Comparison of ENCODE assay signal across 8 mouse cellular contexts in the genomic region with DNA sequence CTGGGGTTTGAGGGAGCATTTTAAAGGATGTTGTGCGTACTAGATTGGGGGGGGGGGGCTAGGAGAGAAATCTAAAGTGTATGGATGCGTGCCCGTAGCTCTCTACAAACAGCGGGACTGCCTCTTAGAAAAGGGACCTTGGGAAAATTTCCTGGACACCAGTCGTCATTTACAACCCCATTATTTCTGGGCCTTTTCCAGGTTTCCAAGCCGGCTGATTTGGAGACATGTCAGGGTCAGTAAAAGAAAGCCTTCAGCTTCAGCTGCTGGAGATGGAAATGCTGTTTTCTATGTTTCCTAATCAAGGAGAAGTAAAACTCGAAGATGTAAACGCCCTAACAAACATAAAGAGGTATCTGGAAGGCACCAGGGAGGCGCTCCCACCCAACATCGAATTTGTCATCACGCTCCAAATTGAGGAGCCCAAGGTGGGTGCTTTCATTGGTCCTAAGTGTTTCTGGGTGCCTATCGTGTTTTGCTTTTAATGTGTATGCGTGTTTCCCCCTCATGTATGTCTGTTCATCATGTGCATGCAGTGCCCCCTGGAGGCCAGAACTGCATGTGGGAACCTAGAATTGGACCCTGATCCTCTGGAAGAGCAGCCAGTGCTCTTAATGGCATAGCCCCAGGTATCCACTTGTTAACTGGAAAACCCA. TPM values are rescaled to one million over a fixed set of nuclear protein-coding genes. Genes with fewer than 3 reads are reported as not detected.
DNase-seq lines count a peak whose midpoint lies in the region; ATAC-seq and TF ChIP-seq lines count a peak whose summit lies in the region.

No protein-coding gene starts in this region.

- peak; percentile 82 for TF ChIP-seq RAD21 in MEL (IDR thresholded peaks at IDR 0.05; ENCODE audit: low read depth, low read length)

- peaks cover 2% of the 10 kb centered on the region; the same call in 1 of the 2 replicates for H3K79me2 ChIP-seq in MEL (ENCODE audit: control insufficient read depth, insufficient read depth, low read length, poor library complexity)

- H3K4me2 ChIP-seq in lung, embryonic 15.5 days = peak overlapping the region; percentile 99

- TF ChIP-seq POLR2A in MEL (IDR thresholded peaks at IDR 0.05; ENCODE audit: control insufficient read depth in 1 of 2, insufficient read depth in 1 of 2, low read depth in 1 of 2, low read length in 2 of 2, poor library complexity in 1 of 2) = no peak
- no peak for TF ChIP-seq POLR2A in cerebellum, adult 2 months (IDR thresholded peaks at IDR 0.05; ENCODE audit: borderline replicate concordance, insufficient read depth, low read length)
- no peak for TF ChIP-seq POLR2A in olfactory bulb, adult 2 months (IDR thresholded peaks at IDR 0.05; ENCODE audit: insufficient read depth, low read depth, low read length)

- ATAC-seq in hematopoietic stem cell, adult 5-6 weeks (replicated peaks in 1 of 2; ENCODE audit: insufficient read depth in 1 of 2, low FRiP score in 2 of 2, low TSS enrichment in 1 of 2, low read depth in 1 of 2, poor library complexity in 2 of 2, severe bottlenecking in 2 of 2) = peak; percentile 69 to 75
- no peak for ATAC-seq in lung, embryonic 15.5 days (ENCODE audit: borderline replicate concordance, extremely low read depth, low FRiP score, low TSS enrichment)

- H3K36me3 ChIP-seq in MEL (ENCODE audit: control insufficient read depth in 1 of 2, insufficient read depth in 2 of 2, low read length in 2 of 2) = no peaks in the 10 kb centered on the region; a peak in 1 of 4 replicates
- peaks cover 9% of the 10 kb centered on the region; the same call in 1 of the 2 replicates for H3K36me3 ChIP-seq in lung, embryonic 15.5 days

- DNase-seq in MEL (ENCODE audit: low read depth, low spot score) = peak; percentile 90
- DNase-seq in cerebellum, adult 2 months = peak; percentile 73 to 79
- DNase-seq in forelimb bud, embryonic 11.5 days (ENCODE audit: low read depth, low spot score) = peak; percentile 79
- DNase-seq in layer of hippocampus, adult 8-10 months (ENCODE audit: low spot score in 2 of 2) = peak; percentile 77 to 84
- DNase-seq in thymus, adult 18-20 months = peak; percentile 65 to 74

- H3K9me3 ChIP-seq in MEL (replicated peaks; ENCODE audit: insufficient read depth, low read length) = no peaks in the 10 kb centered on the region
- H3K9me3 ChIP-seq in lung, embryonic 15.5 days = no peaks in the 10 kb centered on the region

- no peaks in the 10 kb centered on the region for H3K27me3 ChIP-seq in MEL (ENCODE audit: control insufficient read depth in 1 of 2, insufficient read depth in 2 of 2, low read length in 2 of 2)
- no peaks in the 10 kb centered on the region for H3K27me3 ChIP-seq in cerebellum, adult 2 months (ENCODE audit: control insufficient read depth, insufficient read depth, low read length)
- no peaks in the 10 kb centered on the region for H3K27me3 ChIP-seq in lung, embryonic 15.5 days

- H3K27ac ChIP-seq in MEL (ENCODE audit: control insufficient read depth, low read depth, low read length) = no peak overlapping the region
- no peak overlapping the region for H3K27ac ChIP-seq in cerebellum, adult 2 months (ENCODE audit: insufficient read depth, low read length)
- H3K27ac ChIP-seq in lung, embryonic 15.5 days = no peak overlapping the region
- H3K27ac ChIP-seq in olfactory bulb, adult 2 months (ENCODE audit: insufficient read depth, low read depth, low read length) = no peak overlapping the region

- TF ChIP-seq CTCF in MEL (IDR thresholded peaks at IDR 0.05 in 2 of 3, conservative IDR thresholded peaks at IDR 0.05 in 1 of 3; ENCODE audit: control insufficient read depth in 1 of 3, insufficient read depth in 1 of 3, low read depth in 2 of 3, low read length in 3 of 3, poor library complexity in 1 of 3, severe bottlenecking in 1 of 3) = peak; percentile 79 to 90 (median 81)
- peak; percentile 68; the same call in 1 of the 2 replicates for TF ChIP-seq CTCF in cerebellum, adult 2 months (IDR thresholded peaks at IDR 0.05; ENCODE audit: borderline replicate concordance, insufficient read depth, low read depth, low read length)
- TF ChIP-seq CTCF in olfactory bulb, adult 2 months (IDR thresholded peaks at IDR 0.05; ENCODE audit: insufficient read depth, low read depth, low read length) = no peak

- 7% methylated on average over 13 of the region's 13 CpGs for WGBS in cerebellum, adult 2 months
- WGBS in lung, embryonic 15.5 days = 8% methylated on average over 13 of the region's 13 CpGs
- WGBS in olfactory bulb, adult 2 months = 5% methylated on average over 13 of the region's 13 CpGs

- peaks cover 0 to 6% of the 10 kb centered on the region in 2 experiments; a peak in 2 of 4 replicates for H3K4me1 ChIP-seq in MEL (ENCODE audit: control insufficient read depth in 1 of 2, insufficient read depth in 2 of 2, low read length in 2 of 2)
- H3K4me1 ChIP-seq in cerebellum, adult 2 months (ENCODE audit: control insufficient read depth, insufficient read depth, low read length) = no peaks in the 10 kb centered on the region
- peaks cover 20% of the 10 kb centered on the region for H3K4me1 ChIP-seq in lung, embryonic 15.5 days
- peaks cover 8% of the 10 kb centered on the region for H3K4me1 ChIP-seq in olfactory bulb, adult 2 months (ENCODE audit: control insufficient read depth, insufficient read depth, low read length)

- no peak for TF ChIP-seq EP300 in MEL (IDR thresholded peaks at IDR 0.05; ENCODE audit: low read depth in 1 of 2, low read length in 2 of 2)

- peak overlapping the region; percentile 96 to 98 for H3K4me3 ChIP-seq in MEL (ENCODE audit: control insufficient read depth in 1 of 2, insufficient read depth in 1 of 2, low read depth in 2 of 2, low read length in 2 of 2)
- H3K4me3 ChIP-seq in cerebellum, adult 2 months (replicated peaks; ENCODE audit: insufficient read depth, low read depth, low read length) = peak overlapping the region; percentile 71
- peak overlapping the region; percentile 74 for H3K4me3 ChIP-seq in lung, embryonic 15.5 days
- peak overlapping the region; percentile 97 for H3K4me3 ChIP-seq in olfactory bulb, adult 2 months (ENCODE audit: insufficient read depth, low read depth, low read length)

- peak overlapping the region; percentile 76 for H3K9ac ChIP-seq in MEL (ENCODE audit: control insufficient read depth, low read depth, low read length, poor library complexity, severe bottlenecking)
- peak overlapping the region; percentile 39; the same call in 1 of the 2 replicates for H3K9ac ChIP-seq in lung, embryonic 15.5 days

TF ChIP-seq in MEL, 35 proteins besides CTCF, POLR2A, EP300 and RAD21 (continues in another document):
- TF ChIP-seq POLR2AphosphoS5 (IDR thresholded peaks at IDR 0.05; ENCODE audit: borderline replicate concordance, low read depth, low read length) (no peak), MYB (IDR thresholded peaks at IDR 0.05; ENCODE audit: low read depth, low read length) (no peak), ZNF384 (IDR thresholded peaks at IDR 0.05; ENCODE audit: low read depth, low read length) (no peak), BHLHE40 (IDR thresholded peaks at IDR 0.05; ENCODE audit: borderline replicate concordance, low read depth, low read length) (0 out of 2 replicates have a peak, but pooled peaks have one; percentile 5), NELFE (IDR thresholded peaks at IDR 0.05; ENCODE audit: low read depth, low read length) (no peak), ETS1 (IDR thresholded peaks at IDR 0.05; ENCODE audit: low read depth, low read length) (no peak), HCFC1 (IDR thresholded peaks at IDR 0.05; ENCODE audit: low read depth, low read length) (peak; percentile 38; the same call in 1 of the 2 replicates), TAL1 (IDR thresholded peaks at IDR 0.05; ENCODE audit: low read length) (no peak), JUND (IDR thresholded peaks at IDR 0.05; ENCODE audit: low read depth, low read length) (no peak), USF1 (IDR thresholded peaks at IDR 0.05; ENCODE audit: low read depth, low read length) (no peak), USF2 (IDR thresholded peaks at IDR 0.05; ENCODE audit: borderline replicate concordance in 1 of 2, insufficient read depth in 1 of 2, low read depth in 1 of 2, low read length in 2 of 2) (no peak), SMC3 (IDR thresholded peaks at IDR 0.05; ENCODE audit: low read depth, low read length) (peak; percentile 86), KAT2A (conservative IDR thresholded peaks at IDR 0.05; ENCODE audit: low read depth, low read length) (no peak), ZKSCAN1 (IDR thresholded peaks at IDR 0.05; ENCODE audit: low read depth, low read length) (no peak), TCF12 (IDR thresholded peaks at IDR 0.05; ENCODE audit: low read depth, low read length) (no peak), MXI1 (IDR thresholded peaks at IDR 0.05; ENCODE audit: low read depth, low read length) (peak; percentile 84), UBTF (IDR thresholded peaks at IDR 0.05; ENCODE audit: borderline replicate concordance, insufficient read depth, low read depth, low read length) (no peak), MYC (IDR thresholded peaks at IDR 0.05; ENCODE audit: low read depth, low read length) (peak; percentile 69; the same call in 1 of the 2 replicates), POLR2AphosphoS2 (IDR thresholded peaks at IDR 0.05; ENCODE audit: low read length) (no peak), MAX (IDR thresholded peaks at IDR 0.05; ENCODE audit: low read length) (peak; percentile 72)

RNA-seq across cellular contexts. Expression of a gene that starts 1.0 kb away (rescaled TPM):
- total RNA-seq in MEL (2012; rRNA removed) = 0.92 and 1.2 TPM in 2 replicates
- polyA plus RNA-seq in MEL (2012; ENCODE audit: insufficient read depth in 1 of 2, insufficient read length in 2 of 2, low read depth in 1 of 2, low replicate concordance in 2 of 2, missing spikeins in 1 of 2) = 1 to 10 TPM in 1 of 2 experiments, not detected in 1; 2.4 TPM
- 31.6 and 33.2 TPM in 2 replicates for polyA plus RNA-seq in cerebellum, adult 2 months (2012; rRNA removed)
- 2.4 and 4.8 TPM in 2 replicates for total RNA-seq in hematopoietic stem cell, adult 5-6 weeks (2017)
- 10 to 100 TPM; 29.2 to 34.4 (median 30.7) TPM for total RNA-seq in layer of hippocampus, adult 8-10 months (2022)
- 4.4 and 5.3 TPM in 2 replicates for polyA plus RNA-seq in lung, embryonic 15.5 days (2015; fragmentation: Nextera tagmentation; extraction: Ambion mirVana)
- not detected in 2 replicates for polyA plus RNA-seq in olfactory bulb, adult 2 months (2012; ENCODE audit: insufficient read depth, insufficient read length, low replicate concordance, missing spikeins)

RNA-seq across cellular contexts. Expression of a gene that starts 1.1 kb away (rescaled TPM):
- 10.2 and 10.3 TPM in 2 replicates for total RNA-seq in MEL (2012; rRNA removed)
- polyA plus RNA-seq in MEL (2012; ENCODE audit: insufficient read depth in 1 of 2, insufficient read length in 2 of 2, low read depth in 1 of 2, low replicate concordance in 2 of 2, missing spikeins in 1 of 2) = 10 to 100 TPM in 1 of 2 experiments, not detected in 1; 10.9 TPM
- polyA plus RNA-seq in cerebellum, adult 2 months (2012; rRNA removed) = 12.2 and 12.9 TPM in 2 replicates
- total RNA-seq in hematopoietic stem cell, adult 5-6 weeks (2017) = 16.8 and 17.5 TPM in 2 replicates
- total RNA-seq in layer of hippocampus, adult 8-10 months (2022) = 10 to 100 TPM; 16.4 to 19.5 (median 18.6) TPM
- 40.6 and 41.2 TPM in 2 replicates for polyA plus RNA-seq in lung, embryonic 15.5 days (2015; fragmentation: Nextera tagmentation; extraction: Ambion mirVana)
- polyA plus RNA-seq in olfactory bulb, adult 2 months (2012; ENCODE audit: insufficient read depth, insufficient read length, low replicate concordance, missing spikeins) = not detected in 2 replicates
